Mouse (Mus musculus) gonadal fat pad, adult 2 months (tissue): Measurements from ENCODE around the gene Akr1c18. TPM values are rescaled to one million over a fixed set of nuclear protein-coding genes. Genes with fewer than 3 reads are reported as not detected.

Source experiments
- DNase-seq: peaks from one replicate; pipeline ENCODE4 v3.0.0-alpha.2; 2012; ENCODE audit warnings: low read depth
- polyA plus RNA-seq: library from polyadenylated mRNA; depleted of rRNA; stranded (reverse); fragments of >200 nt; gene quantifications from 2 replicates; pipeline ENCODE4 v1.2.3, GENCODE M21; 2012; rRNA removed

Gene Akr1c18
- polyA plus RNA-seq, 1 experiment: 0.23 TPM

DNA sequence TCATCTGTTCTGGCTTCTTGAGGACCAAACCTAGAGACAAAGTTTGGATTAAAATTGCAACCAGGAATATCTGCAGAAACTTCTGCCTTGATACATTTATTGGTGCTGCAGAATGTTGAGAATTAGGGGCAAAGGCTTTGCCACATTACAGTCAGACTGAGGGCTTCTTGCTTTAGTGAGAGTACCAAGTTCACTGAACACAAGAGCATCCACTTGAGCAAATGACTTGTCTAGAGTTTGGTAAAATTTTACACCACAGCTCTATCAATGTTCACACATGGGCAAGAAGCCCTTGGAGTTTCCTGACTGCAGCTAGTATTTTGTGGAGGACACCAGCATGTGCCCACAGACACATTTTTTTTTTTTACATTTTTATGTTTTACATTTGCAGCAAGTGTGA is 47.7 kb downstream of the Akr1c18 start:
- no peak for DNase-seq

DNA sequence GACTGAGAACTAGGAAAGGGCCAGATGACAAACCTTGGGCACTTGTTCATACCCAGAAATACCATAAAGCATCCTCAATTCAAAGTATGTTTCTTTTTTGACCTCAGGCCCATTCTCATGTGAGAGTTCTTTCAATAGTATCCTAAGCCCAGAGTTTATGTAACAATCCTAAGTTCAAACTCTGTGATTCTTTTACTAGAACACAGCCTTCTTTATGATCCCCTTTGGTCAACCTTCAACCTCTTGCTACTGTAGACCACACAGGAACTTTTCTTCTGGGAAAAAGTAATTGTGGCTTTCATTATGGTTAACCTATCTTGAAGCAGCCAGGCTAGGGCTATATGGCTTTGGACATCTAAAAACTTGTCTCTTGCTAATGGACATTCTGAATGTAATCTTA is 48.8 kb downstream of the Akr1c18 start:
- DNase-seq: no peak

Other genes with a start within 250 kb of the Akr1c18 start
- gene Net1, start 232.4 kb downstream of the Akr1c18 start, polyA plus RNA-seq: 23.2 and 36.6 TPM in 2 replicates
- gene Tubal3, start 232.4 kb downstream of the Akr1c18 start, polyA plus RNA-seq: not detected in 2 replicates
- not detected in 2 replicates for gene Ucn3, start 205.3 kb downstream of the Akr1c18 start, polyA plus RNA-seq
- gene Akr1c14, start 101.6 kb downstream of the Akr1c18 start, polyA plus RNA-seq: 1.3 and 2.0 TPM in 2 replicates
- gene Akr1c13, start 40.5 kb upstream of the Akr1c18 start, polyA plus RNA-seq: 18.9 and 23.6 TPM in 2 replicates
- gene Akr1c19, start 78.0 kb upstream of the Akr1c18 start, polyA plus RNA-seq: 21.9 and 35.3 TPM in 2 replicates
- 8.4 and 9.6 TPM in 2 replicates for gene Akr1c12, start 128.8 kb upstream of the Akr1c18 start, polyA plus RNA-seq